Mouse (Mus musculus) urinary bladder, postnatal 25 days (tissue): ENCODE data around the gene AI837181.

Experiments used
- DNase-seq: peaks from one replicate; pipeline ENCODE4 v3.0.0; 2022; ENCODE audit warnings: low spot score

AI837181 gene

DNA sequence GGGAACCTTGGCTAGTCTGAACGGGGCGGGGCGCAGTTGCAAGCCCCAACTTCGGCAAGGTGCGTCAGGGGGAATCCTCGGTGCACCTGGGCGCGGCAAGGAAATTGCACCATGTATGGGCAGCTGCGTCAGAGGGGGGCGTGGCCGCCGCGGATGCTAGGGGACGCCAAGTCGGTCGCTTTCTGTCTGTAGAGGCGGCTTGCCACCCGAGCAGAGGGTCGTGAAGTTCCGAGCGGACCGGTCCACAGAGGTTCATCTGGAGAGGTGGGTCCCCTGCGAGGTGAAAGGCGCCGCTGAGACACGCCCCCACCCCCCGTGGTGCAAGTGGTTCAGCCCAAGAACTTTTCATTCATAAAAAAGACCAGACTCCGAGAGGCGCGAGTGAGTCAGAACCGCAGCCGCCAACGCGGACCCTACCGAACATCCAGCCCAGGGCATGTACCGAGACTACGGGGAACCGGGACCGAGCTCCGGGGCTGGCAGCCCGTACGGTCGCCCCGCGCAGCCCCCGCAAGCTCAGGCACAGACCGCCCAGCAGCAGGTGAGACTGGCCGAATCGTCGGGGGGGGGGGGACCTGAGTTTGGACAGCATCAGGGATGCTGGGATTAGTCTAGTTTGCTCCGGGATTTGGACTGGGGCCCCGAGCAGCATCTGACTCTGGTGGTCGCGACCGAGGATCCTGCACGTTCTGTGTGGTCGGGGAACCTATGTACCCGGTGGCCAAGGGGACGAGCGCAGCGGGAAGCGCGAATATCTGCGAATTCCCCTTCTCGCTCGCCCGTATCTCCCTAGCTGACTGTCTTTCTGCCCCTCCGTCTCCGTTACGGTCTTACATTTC, 22.8 kb downstream of the AI837181 start, which contains the start of gene Fosl1:
Gene Fosl1, plus strand, starts transcription at position 33 of the 839 bp plus-strand sequence.
- peak; percentile 76 for DNase-seq

DNA sequence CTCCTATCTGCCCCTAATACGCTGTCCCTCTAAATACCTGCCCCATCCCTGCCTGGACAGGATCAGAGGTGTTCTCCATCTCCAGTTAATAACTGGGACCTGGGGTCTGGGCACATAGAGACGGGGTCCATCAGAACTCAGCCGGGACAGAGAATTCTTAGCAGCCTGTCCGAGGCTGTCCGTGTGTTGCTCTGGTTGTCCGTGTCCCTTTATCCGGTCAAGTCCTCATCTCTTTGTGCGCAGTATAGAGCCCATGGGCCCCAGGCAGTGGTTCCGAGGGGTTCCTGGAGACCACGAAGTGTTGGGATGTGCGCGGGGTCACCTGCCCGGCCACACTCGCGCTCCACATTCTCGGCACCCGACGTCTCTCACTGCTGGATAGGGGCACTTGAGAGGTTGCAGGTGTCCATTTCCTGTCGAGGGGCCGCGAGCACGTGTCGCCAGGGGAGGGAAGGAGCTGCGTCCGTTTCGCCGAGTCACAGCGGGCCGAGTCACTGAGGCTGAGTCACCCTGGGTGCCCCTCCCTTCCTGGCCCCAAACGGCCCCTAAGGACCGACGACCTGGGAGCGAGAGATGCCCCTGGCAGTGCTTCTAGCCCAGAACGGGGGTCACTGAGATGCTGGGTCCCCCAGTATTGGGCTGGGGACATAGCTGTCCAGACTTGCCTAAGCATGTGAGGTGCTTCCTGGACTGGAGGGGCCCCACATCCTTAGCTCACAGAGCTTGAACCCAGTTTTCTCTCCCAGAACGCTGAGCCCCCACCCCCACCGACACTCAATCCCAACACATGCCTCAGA, 23.6 kb downstream of the AI837181 start:
- DNase-seq = no peak

DNA sequence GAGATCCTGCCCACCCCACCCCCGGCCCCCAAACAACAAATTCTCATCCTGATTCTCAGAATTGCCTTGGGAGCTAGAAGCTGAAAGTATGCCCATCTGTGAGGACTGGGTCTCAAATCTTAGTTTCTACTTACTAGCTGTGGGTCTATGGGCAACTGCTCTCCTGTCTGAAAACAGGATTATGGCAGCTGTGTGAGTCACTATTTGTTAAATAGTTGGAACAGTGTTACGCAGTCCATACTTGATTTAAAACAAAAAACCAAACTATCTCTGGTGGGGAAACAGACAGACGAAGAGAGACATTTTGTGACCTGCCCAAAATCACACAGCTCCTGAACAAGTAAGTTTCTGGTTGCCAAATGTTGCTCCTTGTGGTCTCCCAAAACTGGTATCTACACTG, 24.7 kb downstream of the AI837181 start:
- no peak for DNase-seq

DNA sequence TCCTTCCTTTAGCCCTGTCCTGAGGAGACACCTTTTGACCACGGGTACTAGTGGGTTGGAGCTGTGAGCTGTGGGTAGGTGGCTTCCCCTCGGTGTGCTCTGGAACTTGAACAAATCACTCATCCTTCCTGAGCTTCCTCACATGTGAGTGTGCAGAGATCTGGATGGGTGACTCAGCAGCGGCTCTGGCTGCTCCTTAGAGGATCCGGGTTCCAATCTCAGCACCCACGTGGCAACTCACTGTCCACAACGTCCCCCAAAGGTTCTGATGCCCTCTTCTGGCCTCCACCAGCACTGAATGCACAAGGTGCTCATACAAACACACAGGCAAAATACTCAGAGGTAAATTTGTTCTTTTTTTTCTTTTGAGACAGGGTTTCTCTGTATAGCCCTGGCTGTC, 26.8 kb downstream of the AI837181 start:
- DNase-seq = no peak

DNA sequence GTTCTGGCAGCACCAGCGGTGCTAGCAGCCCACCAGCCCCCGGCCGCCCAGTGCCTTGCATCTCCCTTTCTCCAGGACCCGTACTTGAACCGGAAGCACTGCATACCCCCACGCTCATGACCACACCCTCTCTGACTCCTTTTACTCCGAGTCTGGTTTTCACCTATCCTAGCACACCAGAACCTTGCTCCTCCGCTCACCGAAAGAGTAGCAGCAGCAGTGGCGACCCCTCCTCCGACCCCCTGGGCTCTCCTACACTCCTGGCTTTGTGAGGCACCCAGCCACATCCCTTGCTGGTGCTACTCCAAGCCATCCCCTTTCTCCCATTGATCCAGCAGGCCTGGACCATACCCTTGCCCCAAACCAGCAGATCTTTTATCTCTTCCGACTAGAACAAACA, 30.1 kb downstream of the AI837181 start:
- DNase-seq = no peak

DNA sequence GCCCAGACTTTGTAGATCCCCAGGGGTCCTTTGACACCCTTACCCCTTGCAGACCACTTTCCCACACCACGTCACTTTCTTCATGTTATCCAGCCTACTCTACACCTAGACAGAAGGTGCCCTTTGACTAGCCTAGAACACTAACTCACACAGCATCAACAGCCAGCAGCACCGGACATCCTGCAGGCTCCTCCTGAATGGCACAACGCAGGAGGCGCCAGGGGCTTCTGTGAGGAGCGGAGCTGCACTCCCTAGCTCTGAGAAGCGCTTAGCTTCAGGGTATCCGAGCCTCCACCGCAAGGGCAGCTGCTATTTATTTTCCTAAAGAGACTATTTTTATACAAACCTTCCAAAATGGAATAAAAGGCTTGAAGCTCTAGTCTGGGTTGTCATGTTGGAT, 30.6 kb downstream of the AI837181 start:
- no peak for DNase-seq

DNA sequence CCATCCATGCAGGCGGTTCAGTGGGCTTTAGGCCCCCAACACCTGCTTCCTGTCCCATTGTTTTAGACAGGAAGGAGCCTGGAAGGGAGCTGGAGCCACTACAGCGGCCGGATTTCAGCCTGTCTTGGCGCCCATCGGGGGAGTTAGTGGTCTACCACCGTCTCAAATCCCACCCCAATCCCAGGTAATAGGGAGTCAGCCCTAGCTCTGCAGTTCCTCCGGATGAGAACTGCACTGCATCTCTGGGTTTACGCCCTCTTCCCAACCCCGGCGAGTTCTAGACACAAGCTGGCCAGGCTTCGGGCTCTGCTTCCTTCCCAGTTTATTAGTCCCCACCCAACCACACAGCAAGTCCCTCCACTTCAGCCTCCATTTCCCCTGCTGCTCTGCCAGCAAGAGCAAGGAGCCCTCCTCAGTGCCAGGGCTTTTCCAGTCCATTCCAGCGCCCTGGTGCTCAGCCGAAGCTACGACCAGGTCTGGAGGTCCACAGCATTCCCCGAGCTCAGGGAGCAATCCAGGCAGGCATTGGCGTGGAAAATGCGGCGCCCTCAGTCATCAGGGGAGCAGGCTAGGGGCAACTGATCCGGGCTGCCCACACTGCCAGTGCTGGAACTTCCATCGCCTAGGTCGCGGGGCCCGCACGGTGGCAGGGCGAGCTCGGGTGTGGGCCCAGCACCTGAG, 31.4 kb downstream of the AI837181 start:
- DNase-seq = no peak

DNA sequence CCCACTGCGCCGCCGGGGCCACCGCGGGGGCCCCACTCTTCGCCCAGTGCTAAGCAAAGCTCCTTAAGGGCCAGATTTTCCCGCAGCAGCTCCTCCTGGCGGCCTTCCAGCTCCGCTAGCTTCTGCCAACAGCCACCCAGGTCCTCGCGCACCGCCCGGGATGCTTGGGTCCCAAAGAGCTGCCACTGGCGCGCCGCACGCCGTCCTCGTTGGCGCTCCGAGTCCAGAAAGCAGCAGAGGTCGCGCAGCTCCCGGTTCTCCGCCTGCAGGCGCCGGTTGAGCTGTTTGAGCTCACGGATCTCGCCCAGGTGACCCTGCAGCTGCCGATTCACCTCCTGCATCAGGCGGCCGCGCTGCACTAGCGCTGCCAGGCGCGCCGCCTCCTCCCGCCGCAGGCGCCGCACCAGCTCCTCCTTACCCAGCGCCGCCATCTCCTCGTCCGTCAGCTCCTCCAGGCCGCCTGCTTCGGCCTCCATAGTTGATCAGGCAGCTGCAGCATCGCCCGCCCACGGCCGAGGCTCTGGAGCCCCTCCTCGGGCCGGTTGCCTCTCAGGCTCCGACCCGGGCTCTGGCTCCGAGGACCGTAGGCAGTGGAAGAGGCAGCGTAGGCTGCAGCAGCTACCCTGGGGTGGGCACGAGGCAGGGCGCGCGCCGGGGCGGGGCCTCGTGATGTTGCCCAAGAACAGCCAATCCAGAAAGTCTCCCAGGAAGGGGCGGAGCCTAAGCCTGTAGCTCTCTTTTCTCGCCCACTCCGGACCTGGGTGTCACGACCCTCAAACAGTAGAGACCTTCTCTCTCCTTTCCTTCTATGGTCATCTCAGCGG, 32.2 kb downstream of the AI837181 start:
- DNase-seq = peak; percentile 94

DNA sequence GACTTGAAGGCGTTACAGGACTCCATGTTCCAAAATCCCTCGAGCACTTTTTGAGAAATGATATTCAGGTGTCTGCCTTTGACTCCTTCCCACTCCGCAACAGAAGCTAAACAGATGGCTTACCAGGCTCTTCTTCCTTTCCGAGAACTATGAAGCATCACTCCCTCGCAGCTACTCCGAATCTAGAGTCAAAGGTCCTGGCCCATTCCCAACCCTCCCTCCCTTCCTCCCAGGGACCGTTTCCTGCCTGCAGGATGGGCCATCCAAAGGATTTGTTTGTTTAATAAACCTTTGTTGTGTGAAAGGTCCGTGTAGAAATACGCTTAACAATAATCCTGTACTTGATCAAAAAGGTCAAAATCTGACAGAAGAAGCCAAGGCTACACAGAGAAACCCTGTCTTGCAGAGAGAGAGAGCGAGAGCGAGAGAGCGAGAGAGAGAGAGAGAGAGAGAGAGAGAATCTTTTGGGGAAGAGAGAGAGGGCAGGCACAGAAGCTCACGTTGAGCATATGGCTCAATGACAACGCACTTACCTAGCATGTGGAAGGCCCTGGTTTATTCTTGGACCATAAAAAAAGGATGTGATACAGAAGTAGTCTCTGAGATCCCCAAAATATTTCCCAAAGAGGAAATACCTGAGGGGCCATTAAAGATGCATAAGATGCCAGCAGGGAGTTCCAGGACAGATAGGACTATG, 33.0 kb downstream of the AI837181 start, which contains the start of gene Ccdc85b:
Gene Ccdc85b, minus strand, starts transcription at position 149 of the 697 bp plus-strand sequence.
- no peak for DNase-seq

DNA sequence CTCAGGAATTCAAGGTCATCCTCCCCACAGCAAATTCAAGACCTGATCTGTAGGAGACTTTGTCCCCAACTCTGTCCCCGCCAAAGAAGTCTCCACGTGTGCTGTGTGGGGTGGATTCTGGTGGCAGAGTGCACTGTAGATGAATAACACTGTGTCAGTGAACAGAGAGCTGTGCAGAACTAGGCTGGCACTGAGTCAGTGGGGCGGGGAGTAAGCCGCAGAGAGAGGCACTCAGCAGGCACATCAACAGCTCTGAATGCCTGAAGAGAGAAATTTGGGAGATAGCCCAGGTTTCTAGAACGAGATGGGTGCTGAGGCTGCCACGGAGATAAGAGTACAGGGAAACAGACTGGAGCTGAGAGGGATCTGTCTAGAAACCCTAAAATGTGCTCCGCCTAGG, 34.1 kb downstream of the AI837181 start:
- no peak for DNase-seq

DNA sequence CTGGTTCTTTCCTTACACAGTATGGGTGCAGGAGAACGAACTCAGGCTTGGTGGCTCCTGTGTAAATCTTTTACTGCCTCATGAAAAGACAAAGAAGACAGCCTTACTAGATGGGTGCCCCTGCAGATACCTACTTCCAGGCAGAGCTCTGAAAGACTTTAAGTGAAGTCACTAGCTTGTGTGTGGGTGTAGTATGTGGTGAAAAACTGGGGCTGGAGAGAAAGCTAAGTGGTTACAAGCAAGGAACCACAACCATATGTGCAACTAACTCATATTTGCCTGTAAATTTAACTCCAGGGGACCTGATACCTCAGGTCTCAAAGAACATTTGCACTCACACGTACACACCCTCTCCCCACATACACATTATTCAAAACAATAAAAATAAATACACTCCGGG, 35.0 kb downstream of the AI837181 start:
- DNase-seq = no peak

DNA sequence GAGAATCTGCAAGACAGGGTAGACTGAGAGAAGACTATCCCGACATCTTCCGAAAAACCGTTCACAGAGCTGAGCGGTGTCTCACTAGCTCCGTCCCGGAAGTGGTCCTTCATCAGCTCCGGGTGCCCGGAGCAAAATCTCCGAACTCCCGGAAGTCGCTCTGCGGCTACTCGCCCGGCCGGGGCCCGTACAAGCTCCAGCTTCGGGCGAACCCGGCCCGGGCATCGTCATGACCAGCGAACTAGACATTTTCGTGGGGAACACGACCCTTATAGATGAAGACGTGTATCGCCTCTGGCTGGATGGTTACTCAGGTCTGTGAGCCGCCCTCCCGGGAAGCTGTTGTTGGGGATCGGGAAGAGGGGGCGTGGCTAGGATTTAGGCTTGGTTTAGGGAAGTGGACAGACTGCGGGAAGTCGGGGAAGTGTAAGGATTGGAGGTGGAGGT, 35.5 kb downstream of the AI837181 start, which contains the start of gene Fibp:
Gene Fibp, plus strand, starts transcription at position 151 of the 447 bp plus-strand sequence.
- peak; percentile 85 for DNase-seq

DNA sequence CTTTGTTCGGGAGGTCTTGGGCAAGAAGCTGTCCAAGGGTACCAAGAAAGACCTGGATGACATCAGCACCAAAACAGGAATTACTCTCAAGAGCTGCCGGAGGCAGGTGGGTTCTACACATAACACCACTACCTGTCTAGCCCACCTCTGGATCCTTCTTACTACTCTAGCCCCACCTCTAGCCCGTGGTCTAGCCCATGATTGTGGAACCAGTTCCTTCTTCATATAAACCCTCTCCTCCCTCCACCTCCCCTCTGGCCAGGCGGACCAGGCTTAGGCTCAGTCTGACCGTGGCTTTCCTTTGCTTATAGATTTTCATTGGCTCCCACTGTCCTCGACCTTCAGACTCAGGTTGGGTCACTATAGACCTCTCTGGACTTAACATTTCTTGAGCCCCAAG, 36.5 kb downstream of the AI837181 start:
- DNase-seq = no peak

DNA sequence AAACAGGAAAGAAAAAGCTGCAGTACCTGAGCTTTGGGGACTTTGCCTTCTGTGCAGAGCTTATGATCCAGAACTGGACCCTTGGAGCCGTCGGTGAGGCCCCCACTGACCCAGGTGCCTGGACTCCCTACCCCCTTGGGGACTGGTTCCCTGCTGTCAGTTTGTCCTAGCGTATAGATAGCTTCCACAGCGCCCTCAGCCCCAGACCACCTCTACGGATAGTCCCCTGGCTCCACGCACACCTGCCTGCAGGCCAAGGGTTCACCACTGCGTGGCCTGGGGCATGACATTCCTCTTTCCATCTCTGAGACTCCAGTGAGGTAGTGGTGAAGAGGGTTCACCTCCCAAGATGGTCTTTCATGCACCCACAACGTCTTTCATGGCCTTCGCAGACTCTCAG, 38.3 kb downstream of the AI837181 start:
- DNase-seq = no peak

DNA sequence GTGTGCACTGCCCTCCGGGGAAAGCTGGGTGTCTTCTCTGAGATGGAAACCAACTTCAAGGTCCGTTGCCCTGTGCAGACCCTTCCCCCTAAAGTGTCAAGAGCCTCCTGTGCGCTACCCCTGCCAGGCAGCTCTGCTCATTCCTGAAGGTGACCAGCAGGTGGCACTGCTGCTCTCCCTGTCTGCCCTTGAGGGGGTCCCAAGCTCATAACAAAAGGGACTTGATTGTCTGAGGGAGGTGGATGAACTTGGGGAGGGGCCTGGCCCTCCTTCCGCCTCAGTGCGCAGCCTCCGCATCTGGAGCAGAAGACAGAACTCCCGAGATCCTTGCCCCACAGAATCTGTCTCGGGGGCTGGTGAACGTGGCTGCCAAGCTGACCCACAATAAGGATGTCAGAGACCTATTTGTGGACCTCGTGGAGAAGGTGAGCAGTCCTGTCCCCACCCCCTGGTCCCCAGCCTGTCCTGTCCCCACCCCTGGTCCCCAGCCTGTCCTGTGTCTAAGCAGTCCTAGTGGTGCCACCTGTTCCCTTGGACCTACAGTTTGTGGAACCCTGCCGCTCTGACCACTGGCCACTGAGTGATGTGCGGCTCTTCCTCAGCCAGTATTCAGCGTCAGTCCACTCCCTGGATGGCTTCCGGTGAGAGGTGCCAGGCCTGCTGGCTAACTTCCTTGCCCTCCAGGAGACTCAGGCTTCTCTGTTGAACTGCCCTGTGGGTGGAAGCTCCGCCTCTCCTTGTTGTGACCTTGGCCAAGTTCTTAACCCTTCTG, 39.0 kb downstream of the AI837181 start:
- no peak for DNase-seq

DNA sequence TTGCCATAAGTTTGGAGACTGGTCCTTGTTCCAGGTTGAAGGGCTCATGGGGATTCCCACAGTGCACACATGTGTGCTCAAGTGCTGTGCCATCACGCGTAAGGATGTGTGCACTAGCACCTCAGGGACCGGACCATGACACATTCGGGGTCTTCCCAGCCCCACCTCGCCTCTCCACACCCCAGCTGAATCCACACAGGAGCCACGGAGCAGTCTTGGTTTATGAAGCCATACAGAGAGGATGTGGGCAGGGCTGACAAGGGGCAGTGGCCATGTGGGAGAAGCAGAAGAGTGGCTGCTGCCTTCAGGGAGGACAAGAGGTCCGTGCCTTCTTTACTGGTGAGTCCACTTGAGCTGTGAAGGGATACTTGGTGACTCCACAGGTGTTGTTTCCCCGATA, 40.1 kb downstream of the AI837181 start:
- no peak for DNase-seq

DNA sequence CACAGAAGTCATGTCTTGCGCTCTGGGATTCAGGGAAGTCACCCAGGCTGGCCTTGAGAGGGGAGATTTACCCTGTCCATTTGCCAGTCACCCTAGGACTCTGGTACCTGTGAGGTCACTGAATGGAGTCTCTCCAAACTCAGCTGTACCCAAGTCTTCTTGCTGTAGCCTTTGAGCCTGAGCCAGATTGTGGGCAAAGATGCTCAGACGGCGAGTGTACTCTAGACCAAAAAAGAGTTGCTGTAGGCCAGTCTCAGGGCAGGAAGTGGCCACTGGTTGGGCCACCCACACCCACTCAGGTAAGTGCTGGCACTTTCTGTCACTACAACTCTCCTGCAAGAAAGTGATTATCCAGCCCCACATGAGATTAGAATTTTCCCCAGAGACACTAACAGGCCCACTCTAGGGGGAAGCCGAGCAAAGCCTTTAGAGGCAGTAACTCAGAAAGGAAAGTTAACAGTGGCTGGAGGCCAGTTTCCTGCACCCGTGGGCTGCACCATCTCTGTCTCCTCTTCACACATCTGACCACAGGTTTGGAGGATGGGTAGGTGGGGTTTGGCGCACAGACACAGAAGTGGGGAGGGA, 42.1 kb downstream of the AI837181 start:
- DNase-seq = no peak

DNA sequence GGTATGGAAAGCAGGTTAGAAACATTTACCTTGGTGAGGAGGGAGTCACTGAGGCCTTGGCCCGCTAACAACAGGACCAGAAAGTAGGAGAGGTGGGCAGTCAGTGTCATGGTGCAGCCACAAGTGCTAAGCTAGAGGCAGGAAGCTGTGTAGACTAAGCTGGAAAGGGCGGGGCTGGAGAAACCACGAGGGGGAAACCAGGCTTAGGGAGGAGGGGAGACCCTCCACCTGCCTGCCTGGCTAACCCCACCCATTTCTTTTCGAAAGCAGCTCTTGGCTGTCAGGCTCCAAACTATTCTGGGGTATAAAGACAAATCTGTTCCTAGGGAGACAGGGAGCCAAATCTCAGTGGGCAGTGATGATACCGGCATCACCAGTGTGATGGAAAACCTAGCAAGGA, 43.4 kb downstream of the AI837181 start, which contains the start of gene Ctsw:
Gene Ctsw, minus strand, starts transcription at position 134 of the 400 bp plus-strand sequence.
- DNase-seq = no peak

DNA sequence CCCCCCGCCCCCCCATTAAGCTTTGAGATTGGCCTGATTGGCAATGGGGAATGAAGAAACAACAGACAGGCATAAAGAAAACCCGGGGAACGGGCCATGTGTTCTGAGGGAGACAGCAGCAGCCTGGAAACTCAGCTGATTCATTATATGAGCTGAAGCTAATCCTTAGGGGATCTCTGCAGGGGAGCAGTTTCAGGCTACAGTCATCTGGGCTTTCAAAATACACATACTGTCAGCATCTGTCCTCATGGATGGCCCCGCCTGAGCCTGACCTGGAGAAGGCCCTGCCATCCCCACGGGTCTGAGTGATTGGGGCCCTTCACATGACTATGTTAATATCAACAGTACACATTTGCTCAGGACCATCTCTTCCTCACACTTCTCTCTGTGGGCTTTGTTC, 46.9 kb downstream of the AI837181 start:
- DNase-seq = no peak

DNA sequence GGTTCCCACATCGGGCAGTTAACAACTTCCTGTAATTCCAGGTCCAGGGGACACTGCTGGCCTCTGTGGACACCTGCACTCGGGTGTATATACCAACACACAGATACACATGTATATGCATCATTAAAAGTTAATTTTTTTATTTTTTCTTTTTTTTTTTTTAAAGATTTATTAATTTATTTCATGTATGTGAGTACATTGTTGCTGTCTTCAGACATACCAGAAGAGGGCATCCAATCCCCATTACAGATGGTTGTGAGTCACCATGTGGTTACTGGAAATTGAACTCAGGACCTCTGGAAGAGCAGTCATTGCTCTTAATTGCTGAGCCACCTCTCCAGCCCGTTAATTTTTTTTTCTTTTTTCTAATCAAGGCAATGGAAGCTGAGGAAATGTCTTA, 47.9 kb downstream of the AI837181 start:
- DNase-seq = no peak
